In the genomic region with DNA sequence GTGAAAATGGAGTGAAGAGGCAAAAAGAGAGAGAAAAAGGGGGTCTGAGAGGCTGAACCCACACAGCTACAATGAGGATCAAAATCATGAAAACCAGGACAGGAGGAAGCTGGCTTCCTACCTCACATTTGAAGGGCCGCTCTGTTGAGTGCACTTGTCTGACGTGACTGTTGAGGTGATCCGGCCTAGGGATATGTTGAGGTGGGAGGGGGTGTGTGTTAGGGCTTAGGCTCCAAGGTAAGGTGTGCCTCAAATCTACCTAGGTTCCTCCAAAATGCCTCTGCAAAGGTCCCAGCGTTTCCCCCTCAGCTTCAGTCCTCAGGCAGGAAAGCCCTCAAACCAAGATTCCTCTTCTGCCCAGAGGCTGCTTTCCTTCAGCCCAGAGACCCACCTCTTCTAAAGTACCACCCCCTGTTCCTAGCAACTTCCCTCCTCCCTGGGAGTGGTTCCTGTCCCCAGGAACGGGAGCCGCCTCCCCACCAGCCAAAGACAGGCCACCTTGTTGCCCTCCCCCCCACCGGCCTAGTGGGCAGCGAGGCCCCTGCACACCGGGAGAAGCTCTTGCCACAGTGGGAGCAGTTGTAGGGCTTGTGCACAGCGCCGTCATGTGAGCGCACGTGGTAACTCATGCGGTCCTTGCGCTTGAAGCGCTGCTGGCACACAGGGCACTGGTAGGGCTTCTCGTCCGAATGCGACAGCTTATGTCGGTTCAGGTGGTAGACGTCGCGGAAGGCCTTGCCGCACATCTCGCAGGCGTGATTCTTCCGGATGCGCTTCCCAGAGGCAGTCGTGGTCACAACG, we compare ENCODE assay signal across 8 mouse cellular contexts. TPM values are rescaled to one million over a fixed set of nuclear protein-coding genes. Genes with fewer than 3 reads are reported as not detected.
DNase-seq lines count a peak whose midpoint lies in the region; ATAC-seq lines count a peak whose summit lies in the region.

No protein-coding gene starts in this region.

- peak; percentile 77 for DNase-seq in 3T3-L1 (ENCODE audit: low read depth, low spot score)
- DNase-seq in adrenal gland, postnatal 10 days, result peak; percentile 86
- peak; percentile 85 for DNase-seq in embryonic facial prominence, embryonic 10.5 days (ENCODE audit: low spot score)
- peak; percentile 36 to 80 for DNase-seq in gastrocnemius, postnatal 4 days (ENCODE audit: low spot score in 2 of 2)
- DNase-seq in limb, embryonic 10.5 days (ENCODE audit: low spot score), result peak; percentile 83
- peak; percentile 96 for DNase-seq in midbrain, embryonic 11.5 days (ENCODE audit: low spot score, missing footprints)
- peak; percentile 70 for DNase-seq in right cerebral cortex, postnatal 4 days

- H3K36me3 ChIP-seq in embryonic facial prominence, embryonic 10.5 days (replicated peaks), result peaks cover 65% of the 10 kb centered on the region
- H3K36me3 ChIP-seq in intestine, embryonic 16.5 days (ENCODE audit: control insufficient read depth, insufficient read depth, low read length), result peaks cover 7% of the 10 kb centered on the region
- H3K36me3 ChIP-seq in limb, embryonic 10.5 days, result peaks cover 71% of the 10 kb centered on the region
- peaks cover 16% of the 10 kb centered on the region for H3K36me3 ChIP-seq in midbrain, embryonic 11.5 days (ENCODE audit: control insufficient read depth, insufficient read depth, low read length)

- peaks cover 67% of the 10 kb centered on the region for H3K4me1 ChIP-seq in embryonic facial prominence, embryonic 10.5 days
- H3K4me1 ChIP-seq in intestine, embryonic 16.5 days (ENCODE audit: control insufficient read depth, insufficient read depth, low read length), result peaks cover 52% of the 10 kb centered on the region
- peaks cover 63% of the 10 kb centered on the region for H3K4me1 ChIP-seq in limb, embryonic 10.5 days
- H3K4me1 ChIP-seq in midbrain, embryonic 11.5 days (ENCODE audit: control insufficient read depth, insufficient read depth, low read length), result peaks cover 57% of the 10 kb centered on the region

- peak; percentile 45 for ATAC-seq in intestine, embryonic 16.5 days
- ATAC-seq in midbrain, embryonic 11.5 days (ENCODE audit: low FRiP score), result peak; percentile 19; the same call in 1 of the 2 replicates

- under 1% methylated on average over 30 of the region's 30 CpGs for WGBS in embryonic facial prominence, embryonic 10.5 days
- WGBS in intestine, embryonic 16.5 days, result under 1% methylated on average over 30 of the region's 30 CpGs
- WGBS in limb, embryonic 10.5 days, result under 1% methylated on average over 30 of the region's 30 CpGs
- under 1% methylated on average over 30 of the region's 30 CpGs for WGBS in midbrain, embryonic 11.5 days

- peak overlapping the region; percentile 99 for H3K9ac ChIP-seq in intestine, embryonic 16.5 days (ENCODE audit: low read depth, low read length)
- peak overlapping the region; percentile 100 for H3K9ac ChIP-seq in midbrain, embryonic 11.5 days (ENCODE audit: low read length)

- H3K4me3 ChIP-seq in embryonic facial prominence, embryonic 10.5 days, result peak overlapping the region; percentile 86
- H3K4me3 ChIP-seq in intestine, embryonic 16.5 days (ENCODE audit: low read length), result peak overlapping the region; percentile 69
- peak overlapping the region; percentile 83 for H3K4me3 ChIP-seq in limb, embryonic 10.5 days
- peak overlapping the region; percentile 99 for H3K4me3 ChIP-seq in midbrain, embryonic 11.5 days (ENCODE audit: low read depth, low read length)

- H3K27me3 ChIP-seq in embryonic facial prominence, embryonic 10.5 days (replicated peaks; ENCODE audit: low read depth, poor library complexity, severe bottlenecking), result no peaks in the 10 kb centered on the region
- no peaks in the 10 kb centered on the region for H3K27me3 ChIP-seq in intestine, embryonic 16.5 days (replicated peaks; ENCODE audit: control insufficient read depth, insufficient read depth, low read length)
- no peaks in the 10 kb centered on the region for H3K27me3 ChIP-seq in limb, embryonic 10.5 days (ENCODE audit: low read depth, poor library complexity, severe bottlenecking)
- no peaks in the 10 kb centered on the region for H3K27me3 ChIP-seq in midbrain, embryonic 11.5 days (ENCODE audit: control insufficient read depth, insufficient read depth, low read length)

- H3K4me2 ChIP-seq in intestine, embryonic 16.5 days (ENCODE audit: low read depth, low read length), result peak overlapping the region; percentile 92
- peak overlapping the region; percentile 99 for H3K4me2 ChIP-seq in midbrain, embryonic 11.5 days

- peak overlapping the region; percentile 100 for H3K27ac ChIP-seq in embryonic facial prominence, embryonic 10.5 days (replicated peaks)
- H3K27ac ChIP-seq in intestine, embryonic 16.5 days (ENCODE audit: low read length), result peak overlapping the region; percentile 95
- peak overlapping the region; percentile 99 for H3K27ac ChIP-seq in limb, embryonic 10.5 days
- peak overlapping the region; percentile 97 for H3K27ac ChIP-seq in midbrain, embryonic 11.5 days (ENCODE audit: low read depth, low read length)

- no peaks in the 10 kb centered on the region for H3K9me3 ChIP-seq in embryonic facial prominence, embryonic 10.5 days
- H3K9me3 ChIP-seq in intestine, embryonic 16.5 days (ENCODE audit: control insufficient read depth, low read length), result no peaks in the 10 kb centered on the region
- H3K9me3 ChIP-seq in limb, embryonic 10.5 days (replicated peaks), result no peaks in the 10 kb centered on the region
- no peaks in the 10 kb centered on the region for H3K9me3 ChIP-seq in midbrain, embryonic 11.5 days (ENCODE audit: control insufficient read depth, low read length)

RNA-seq across cellular contexts. Expression of gene Maz, which starts 1.9 kb away (rescaled TPM):
- total RNA-seq in adrenal gland, postnatal 10 days (2021), result 100 to 1,000 TPM; 135 to 159 TPM
- 63.6 and 68.8 TPM in 2 replicates for polyA plus RNA-seq in embryonic facial prominence, embryonic 10.5 days (2016; fragmentation: Nextera tagmentation; extraction: Ambion mirVana)
- 100 to 1,000 TPM; 129 to 131 TPM for total RNA-seq in gastrocnemius, postnatal 4 days (2021)
- polyA plus RNA-seq in intestine, embryonic 16.5 days (2015; fragmentation: Nextera tagmentation; extraction: Ambion mirVana), result 35.7 and 42.1 TPM in 2 replicates
- polyA plus RNA-seq in limb, embryonic 10.5 days (2016; fragmentation: Nextera tagmentation; extraction: Ambion mirVana), result 86.0 and 88.1 TPM in 2 replicates
- 64.3 and 80.7 TPM in 2 replicates for polyA plus RNA-seq in midbrain, embryonic 11.5 days (2014; fragmentation: Nextera tagmentation; extraction: Ambion mirVana)

RNA-seq across cellular contexts. Expression of gene Prrt2, which starts 3.9 kb away (rescaled TPM):
- 1 to 10 TPM; 3.1 to 5.8 TPM for total RNA-seq in adrenal gland, postnatal 10 days (2021)
- polyA plus RNA-seq in embryonic facial prominence, embryonic 10.5 days (2016; fragmentation: Nextera tagmentation; extraction: Ambion mirVana), result 2.7 and 3.4 TPM in 2 replicates
- total RNA-seq in gastrocnemius, postnatal 4 days (2021), result 1 to 10 TPM; 6.5 to 9.4 TPM
- 2.9 and 3.8 TPM in 2 replicates for polyA plus RNA-seq in intestine, embryonic 16.5 days (2015; fragmentation: Nextera tagmentation; extraction: Ambion mirVana)
- polyA plus RNA-seq in limb, embryonic 10.5 days (2016; fragmentation: Nextera tagmentation; extraction: Ambion mirVana), result 2.9 and 4.4 TPM in 2 replicates
- polyA plus RNA-seq in midbrain, embryonic 11.5 days (2014; fragmentation: Nextera tagmentation; extraction: Ambion mirVana), result 2.6 and 4.0 TPM in 2 replicates

RNA-seq across cellular contexts. Expression of gene Gm42742, which starts 4.1 kb away (rescaled TPM):
- total RNA-seq in adrenal gland, postnatal 10 days (2021), result 10 to 100 TPM; 17.7 to 22.5 TPM
- 37.7 and 92.9 TPM in 2 replicates for polyA plus RNA-seq in embryonic facial prominence, embryonic 10.5 days (2016; fragmentation: Nextera tagmentation; extraction: Ambion mirVana)
- total RNA-seq in gastrocnemius, postnatal 4 days (2021), result 10 to 100 TPM; 26.0 to 26.6 TPM
- 21.9 and 23.5 TPM in 2 replicates for polyA plus RNA-seq in intestine, embryonic 16.5 days (2015; fragmentation: Nextera tagmentation; extraction: Ambion mirVana)
- 30.8 and 44.7 TPM in 2 replicates for polyA plus RNA-seq in limb, embryonic 10.5 days (2016; fragmentation: Nextera tagmentation; extraction: Ambion mirVana)
- polyA plus RNA-seq in midbrain, embryonic 11.5 days (2014; fragmentation: Nextera tagmentation; extraction: Ambion mirVana), result 58.8 and 68.8 TPM in 2 replicates

RNA-seq across cellular contexts. Expression of gene Pagr1a, which starts 7.8 kb away (rescaled TPM):
- total RNA-seq in adrenal gland, postnatal 10 days (2021), result 10 to 100 TPM; 10.1 to 19.1 TPM
- polyA plus RNA-seq in embryonic facial prominence, embryonic 10.5 days (2016; fragmentation: Nextera tagmentation; extraction: Ambion mirVana), result 41.1 and 107 TPM in 2 replicates
- 10 to 100 TPM in 1 of 2 experiments, 1 to 10 TPM in 1; 9.1 to 14.7 TPM for total RNA-seq in gastrocnemius, postnatal 4 days (2021)
- 69.8 and 82.7 TPM in 2 replicates for polyA plus RNA-seq in intestine, embryonic 16.5 days (2015; fragmentation: Nextera tagmentation; extraction: Ambion mirVana)
- polyA plus RNA-seq in limb, embryonic 10.5 days (2016; fragmentation: Nextera tagmentation; extraction: Ambion mirVana), result 88.5 and 95.0 TPM in 2 replicates
- polyA plus RNA-seq in midbrain, embryonic 11.5 days (2014; fragmentation: Nextera tagmentation; extraction: Ambion mirVana), result 59.0 and 70.6 TPM in 2 replicates

RNA-seq across cellular contexts. Expression of gene Pagr1b, which starts 8.7 kb away (rescaled TPM):
- not detected for total RNA-seq in adrenal gland, postnatal 10 days (2021)
- polyA plus RNA-seq in embryonic facial prominence, embryonic 10.5 days (2016; fragmentation: Nextera tagmentation; extraction: Ambion mirVana), result 0.78 TPM in 1 of 2 replicates, not detected in the other
- total RNA-seq in gastrocnemius, postnatal 4 days (2021), result 1 to 10 TPM; 1.8 to 2.5 TPM
- polyA plus RNA-seq in intestine, embryonic 16.5 days (2015; fragmentation: Nextera tagmentation; extraction: Ambion mirVana), result 0.78 and 2.5 TPM in 2 replicates
- 0.90 TPM in 1 of 2 replicates, not detected in the other for polyA plus RNA-seq in limb, embryonic 10.5 days (2016; fragmentation: Nextera tagmentation; extraction: Ambion mirVana)
- polyA plus RNA-seq in midbrain, embryonic 11.5 days (2014; fragmentation: Nextera tagmentation; extraction: Ambion mirVana), result not detected in 2 replicates

Comparison
In these comparisons a context has a peak if more than half of its experiments do, and no peak if none do; other contexts are left out.
1. Peak in every context shown above with its lines: DNase-seq, ATAC-seq, H3K4me3 ChIP-seq and H3K27ac ChIP-seq.